Mouse (Mus musculus): Measurements from ENCODE around the gene AA986860. TPM values are rescaled to one million over a fixed set of nuclear protein-coding genes. Genes with fewer than 3 reads are reported as not detected.

Gene AA986860
- polyA plus RNA-seq, 1 experiment = 25.6 TPM

DNA sequence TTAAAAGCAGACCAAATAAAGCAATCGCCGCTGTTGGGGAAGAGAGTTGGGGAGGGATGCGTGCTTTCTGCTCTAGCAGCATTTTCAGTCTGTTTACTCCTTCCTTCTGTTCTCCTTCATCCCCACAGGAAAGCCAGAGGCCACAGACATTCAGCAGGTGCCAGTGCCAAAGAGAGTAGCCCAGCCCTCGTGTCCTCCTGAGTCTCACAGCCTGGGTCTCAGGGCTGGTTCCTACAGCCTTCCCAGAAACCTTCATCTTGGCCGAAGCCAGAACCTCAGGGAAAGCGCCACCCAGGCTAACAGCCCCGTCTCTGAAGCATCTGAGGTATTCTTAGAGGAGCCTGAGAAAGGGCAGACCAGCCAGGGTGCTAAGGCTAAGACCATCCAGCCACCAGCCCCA, 10.4 kb downstream of the AA986860 start:
- H3K4me1 ChIP-seq (ENCODE audit: control insufficient read depth, insufficient read depth, low read length) = peaks cover 8% of the 10 kb centered on the region
- no peak for DNase-seq
- TF ChIP-seq CTCF (IDR thresholded peaks at IDR 0.05; ENCODE audit: insufficient read depth, low read length) = no peak
- no peak for TF ChIP-seq POLR2A (IDR thresholded peaks at IDR 0.05; ENCODE audit: borderline replicate concordance, extremely low read depth, low read depth, low read length)
- no peak overlapping the region for H3K4me3 ChIP-seq (replicated peaks; ENCODE audit: extremely low read depth, low read depth, low read length)
- 95% methylated on average over 7 of the region's 7 CpGs for WGBS

DNA sequence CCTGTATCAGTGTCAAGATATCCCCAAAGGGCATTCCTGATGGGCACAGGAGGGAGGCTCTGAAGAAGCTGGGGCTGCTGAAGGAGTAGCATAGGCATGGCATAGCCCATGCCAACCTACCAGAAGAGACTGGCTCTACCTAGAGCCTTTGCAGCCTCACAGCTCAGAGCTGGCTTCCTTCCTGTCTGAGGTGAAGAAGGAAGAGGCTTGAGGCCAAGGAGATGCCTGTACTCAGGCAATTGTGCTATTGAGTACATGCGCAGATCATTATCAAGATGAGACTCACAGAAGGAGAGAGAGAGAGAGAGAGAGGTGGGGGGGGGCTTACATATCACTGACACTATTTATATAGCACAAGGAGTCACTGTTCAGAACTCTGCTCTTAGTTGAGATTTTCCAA, 12.0 kb downstream of the AA986860 start:
- 43% methylated on average over 1 of the region's 1 CpGs for WGBS
- no peak overlapping the region for H3K4me3 ChIP-seq (replicated peaks; ENCODE audit: extremely low read depth, low read depth, low read length)
- DNase-seq = no peak

DNA sequence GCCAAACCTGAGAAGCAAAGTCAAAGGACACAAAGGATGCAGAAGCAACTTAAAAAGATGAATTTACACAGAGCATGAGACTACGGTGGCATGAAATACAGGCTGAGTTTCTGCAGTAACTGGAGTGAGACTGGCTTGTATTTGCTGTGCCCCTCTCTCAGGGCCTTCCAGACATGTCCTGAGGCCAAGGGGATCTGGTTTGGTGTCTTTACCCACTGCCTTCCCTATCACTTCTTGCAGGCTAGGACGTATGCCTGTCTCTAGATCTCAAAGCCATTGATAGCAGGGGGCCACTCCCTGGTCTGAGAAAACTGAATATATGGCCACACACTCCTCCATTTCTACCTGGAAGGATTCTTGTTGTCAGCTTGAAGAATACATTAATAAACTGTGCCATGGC, 12.4 kb downstream of the AA986860 start:
- TF ChIP-seq POLR2A (IDR thresholded peaks at IDR 0.05; ENCODE audit: borderline replicate concordance, extremely low read depth, low read depth, low read length) (no peak), CTCF (IDR thresholded peaks at IDR 0.05; ENCODE audit: insufficient read depth, low read length) (no peak)
- WGBS = 64% methylated on average over 2 of the region's 2 CpGs
- H3K4me1 ChIP-seq (ENCODE audit: control insufficient read depth, insufficient read depth, low read length) = peaks cover 8% of the 10 kb centered on the region
- H3K4me3 ChIP-seq (replicated peaks; ENCODE audit: extremely low read depth, low read depth, low read length) = no peak overlapping the region
- no peak for DNase-seq

More for the DNA sequence above, 12.0 kb downstream of the AA986860 start:
- peaks cover 8% of the 10 kb centered on the region for H3K4me1 ChIP-seq (ENCODE audit: control insufficient read depth, insufficient read depth, low read length)
- TF ChIP-seq POLR2A (IDR thresholded peaks at IDR 0.05; ENCODE audit: borderline replicate concordance, extremely low read depth, low read depth, low read length) (no peak), CTCF (IDR thresholded peaks at IDR 0.05; ENCODE audit: insufficient read depth, low read length) (no peak)

DNA sequence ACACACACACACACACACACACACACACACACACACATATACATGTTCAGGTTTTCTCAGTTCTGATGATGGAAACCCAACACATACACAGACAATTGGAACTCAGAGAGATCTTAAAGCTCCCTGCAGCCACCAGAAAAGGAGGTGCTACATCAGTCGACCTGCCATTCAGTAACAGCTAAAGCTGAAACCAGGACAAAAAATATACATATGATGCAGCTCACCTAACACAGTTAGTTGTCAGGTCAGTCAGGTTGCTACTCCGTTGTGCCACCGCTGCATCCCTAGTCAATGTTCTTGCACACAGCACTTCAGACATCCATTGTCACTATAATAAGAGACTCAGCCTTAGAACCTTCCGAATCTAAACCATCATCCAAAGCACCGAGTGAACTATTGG, 13.2 kb downstream of the AA986860 start:
- Histone ChIP-seq H3K4me3 (replicated peaks; ENCODE audit: extremely low read depth, low read depth, low read length) (no peak overlapping the region), H3K4me1 (ENCODE audit: control insufficient read depth, insufficient read depth, low read length) (peaks cover 8% of the 10 kb centered on the region)
- no peak for DNase-seq
- 87% methylated on average over 5 of the region's 5 CpGs for WGBS
- TF ChIP-seq POLR2A (IDR thresholded peaks at IDR 0.05; ENCODE audit: borderline replicate concordance, extremely low read depth, low read depth, low read length) (no peak), CTCF (IDR thresholded peaks at IDR 0.05; ENCODE audit: insufficient read depth, low read length) (no peak)

DNA sequence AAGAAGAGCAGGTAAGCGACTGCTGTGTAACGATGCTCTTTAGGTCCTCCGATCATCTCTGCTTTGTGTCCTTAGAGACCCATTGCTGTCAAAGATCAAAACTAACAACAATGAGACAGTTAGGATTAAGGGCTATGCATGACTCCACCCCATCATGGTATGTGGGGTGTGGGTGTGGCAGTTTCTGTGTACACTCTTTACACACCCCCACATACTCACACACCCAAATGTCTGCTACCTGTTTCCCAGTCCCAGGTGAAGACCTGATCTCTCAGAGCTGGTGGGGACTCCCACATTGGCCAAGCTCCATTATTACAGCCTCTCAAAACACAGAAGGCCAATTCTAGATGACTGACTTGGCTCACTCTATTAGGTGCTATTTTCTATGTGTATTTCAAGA, 13.8 kb downstream of the AA986860 start:
- TF ChIP-seq CTCF (IDR thresholded peaks at IDR 0.05; ENCODE audit: insufficient read depth, low read length) (no peak), POLR2A (IDR thresholded peaks at IDR 0.05; ENCODE audit: borderline replicate concordance, extremely low read depth, low read depth, low read length) (no peak)
- Histone ChIP-seq H3K4me3 (replicated peaks; ENCODE audit: extremely low read depth, low read depth, low read length) (no peak overlapping the region), H3K4me1 (ENCODE audit: control insufficient read depth, insufficient read depth, low read length) (peaks cover 8% of the 10 kb centered on the region)
- whole genome bisulfite sequencing = 94% methylated on average over 3 of the region's 3 CpGs
- DNase-seq = no peak

DNA sequence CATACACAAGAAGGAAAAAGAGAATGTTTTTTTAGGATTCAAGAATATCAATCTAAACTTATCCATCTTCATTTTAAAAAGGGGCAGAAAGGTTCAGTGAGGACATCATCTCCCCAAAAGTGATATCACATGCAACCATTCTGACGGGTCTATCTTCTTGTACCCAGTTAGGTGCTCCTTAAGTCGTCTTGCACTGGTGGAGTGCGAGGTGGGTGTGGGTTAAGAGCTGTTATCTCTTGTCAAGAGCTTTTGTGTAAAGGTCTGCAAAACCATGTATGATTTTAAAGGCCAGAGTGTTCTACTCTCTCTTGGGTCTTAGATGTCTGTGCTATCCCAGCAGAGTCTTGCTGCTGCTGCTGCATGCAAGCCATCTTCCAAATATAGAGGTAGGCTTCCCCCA, 15.0 kb downstream of the AA986860 start:
- 76% methylated on average over 3 of the region's 3 CpGs for WGBS
- DNase-seq = no peak
- Histone ChIP-seq H3K4me1 (ENCODE audit: control insufficient read depth, insufficient read depth, low read length) (0 out of 2 replicates have a peak, but pooled peaks cover 4% of the 10 kb centered on the region), H3K4me3 (replicated peaks; ENCODE audit: extremely low read depth, low read depth, low read length) (no peak overlapping the region)
- TF ChIP-seq CTCF (IDR thresholded peaks at IDR 0.05; ENCODE audit: insufficient read depth, low read length) (no peak), POLR2A (IDR thresholded peaks at IDR 0.05; ENCODE audit: borderline replicate concordance, extremely low read depth, low read depth, low read length) (no peak)

DNA sequence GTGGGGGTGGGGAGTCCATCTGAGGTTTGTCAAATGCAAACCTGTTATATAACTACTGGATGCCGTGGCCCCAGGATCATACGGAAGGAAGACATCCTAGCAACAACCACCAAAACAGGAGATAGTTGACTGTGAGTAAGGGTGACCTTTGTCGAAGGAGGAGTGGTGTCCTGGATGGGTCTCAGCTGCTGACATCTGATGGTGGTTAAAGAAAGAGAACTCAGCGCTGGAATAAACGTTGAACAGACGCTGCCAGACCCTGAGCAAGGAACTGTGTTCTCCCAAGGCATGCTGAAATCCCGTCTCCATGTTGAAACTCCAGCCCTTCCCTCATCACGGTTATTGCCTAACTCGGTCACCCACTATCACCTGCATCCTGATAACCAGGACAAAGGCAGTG, 27.9 kb downstream of the AA986860 start:
- TF ChIP-seq CTCF (IDR thresholded peaks at IDR 0.05; ENCODE audit: insufficient read depth, low read length) = no peak
- TF ChIP-seq POLR2A (IDR thresholded peaks at IDR 0.05; ENCODE audit: borderline replicate concordance, extremely low read depth, low read depth, low read length) = no peak
- WGBS = 49% methylated on average over 9 of the region's 9 CpGs

DNA sequence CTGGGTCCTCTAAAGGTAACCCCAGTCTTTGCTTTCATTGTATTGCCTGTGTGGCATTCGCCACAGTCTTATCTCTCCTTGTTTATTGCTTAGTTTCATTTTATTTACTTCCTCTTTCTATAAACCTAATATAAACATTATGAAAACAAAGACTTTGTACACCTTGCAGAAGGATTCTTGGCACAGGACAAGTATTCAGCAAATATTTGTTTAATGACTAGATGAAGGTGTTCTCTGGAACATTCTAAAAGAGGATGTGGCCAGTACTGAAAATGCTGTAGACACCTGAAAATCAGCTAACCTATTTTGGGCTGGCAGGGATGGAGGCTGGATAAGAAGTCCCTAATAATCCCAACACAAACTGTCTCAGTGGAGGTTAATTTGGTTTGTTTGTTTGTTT, 29.8 kb downstream of the AA986860 start:
- no peak for DNase-seq
- no peak for TF ChIP-seq POLR2A (IDR thresholded peaks at IDR 0.05; ENCODE audit: borderline replicate concordance, extremely low read depth, low read depth, low read length)
- no peak for TF ChIP-seq CTCF (IDR thresholded peaks at IDR 0.05; ENCODE audit: insufficient read depth, low read length)
- WGBS = 43% methylated on average over 1 of the region's 1 CpGs

More for the DNA sequence above, 27.9 kb downstream of the AA986860 start:
- Histone ChIP-seq H3K4me1 (ENCODE audit: control insufficient read depth, insufficient read depth, low read length) (peaks cover 15% of the 10 kb centered on the region), H3K4me3 (replicated peaks; ENCODE audit: extremely low read depth, low read depth, low read length) (no peak overlapping the region)
- no peak for DNase-seq

DNA sequence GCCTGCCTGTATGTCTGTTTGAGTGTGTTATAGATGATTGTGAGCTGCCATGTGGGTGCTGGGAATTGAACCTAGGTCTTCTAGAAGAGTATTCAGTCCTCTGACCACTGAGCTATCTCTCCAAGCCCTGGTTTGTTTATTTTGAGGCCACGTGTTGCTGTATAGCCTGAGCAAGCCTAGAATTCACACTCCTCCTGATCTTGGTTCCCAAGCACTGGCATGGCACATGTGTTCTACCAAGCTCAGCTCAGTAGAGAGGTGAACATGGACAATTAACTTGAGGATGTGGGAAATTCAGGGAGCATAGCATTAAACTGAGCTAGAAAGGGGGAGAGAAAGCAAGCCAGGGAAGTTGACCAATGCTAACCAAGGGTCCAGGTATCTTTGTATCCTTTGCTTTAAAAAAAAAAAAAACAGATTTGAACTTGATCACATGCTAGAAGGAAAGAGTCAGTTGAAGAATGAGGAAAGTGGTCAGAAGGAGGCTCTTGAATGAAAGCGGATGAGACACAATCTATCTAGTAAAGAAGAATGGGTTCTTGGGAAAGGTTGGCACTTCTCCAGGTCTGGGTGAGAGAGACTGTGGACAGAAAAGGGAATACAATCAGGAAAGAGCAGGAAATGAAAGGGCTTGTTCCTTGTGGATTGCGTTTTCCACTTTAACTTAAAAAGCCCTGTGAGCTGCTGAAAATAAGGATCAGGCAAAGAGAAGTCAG, 30.4 kb downstream of the AA986860 start:
- H3K4me3 ChIP-seq (replicated peaks; ENCODE audit: extremely low read depth, low read depth, low read length) = no peak overlapping the region
- peaks cover 15% of the 10 kb centered on the region for H3K4me1 ChIP-seq (ENCODE audit: control insufficient read depth, insufficient read depth, low read length)
- TF ChIP-seq CTCF (IDR thresholded peaks at IDR 0.05; ENCODE audit: insufficient read depth, low read length) = no peak
- no peak for TF ChIP-seq POLR2A (IDR thresholded peaks at IDR 0.05; ENCODE audit: borderline replicate concordance, extremely low read depth, low read depth, low read length)
- no peak for DNase-seq
- WGBS = 36% methylated on average over 3 of the region's 3 CpGs

More for the DNA sequence above, 29.8 kb downstream of the AA986860 start:
- Histone ChIP-seq H3K4me1 (ENCODE audit: control insufficient read depth, insufficient read depth, low read length) (peaks cover 15% of the 10 kb centered on the region), H3K4me3 (replicated peaks; ENCODE audit: extremely low read depth, low read depth, low read length) (no peak overlapping the region)

DNA sequence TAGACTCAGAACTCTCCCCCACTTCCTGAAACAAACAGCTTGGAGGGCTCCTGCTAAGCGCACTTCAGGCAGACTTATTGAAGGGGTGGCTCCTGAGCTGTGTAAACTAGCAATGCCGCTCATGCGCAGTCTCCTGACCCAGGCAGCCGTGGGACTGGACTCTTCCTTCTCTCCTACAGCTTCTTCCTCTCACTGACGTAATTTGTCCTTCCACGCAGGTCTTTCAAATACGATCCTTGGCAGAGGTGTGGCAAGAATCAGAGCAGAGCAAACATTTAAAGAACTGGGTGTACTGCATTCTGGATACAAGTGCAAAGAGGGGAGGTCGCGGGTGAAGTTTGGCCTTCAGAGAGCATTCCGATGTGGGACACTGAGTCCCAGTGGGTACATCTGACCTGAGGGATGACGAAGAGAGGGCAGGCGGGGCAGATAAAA, 32.3 kb downstream of the AA986860 start:
- H3K4me3 ChIP-seq (replicated peaks; ENCODE audit: extremely low read depth, low read depth, low read length) = no peak overlapping the region
- WGBS = 68% methylated on average over 12 of the region's 12 CpGs
- peak; percentile 75 for DNase-seq
- no peak; the same call in 1 of the 2 replicates for TF ChIP-seq POLR2A (IDR thresholded peaks at IDR 0.05; ENCODE audit: borderline replicate concordance, extremely low read depth, low read depth, low read length)
- H3K4me1 ChIP-seq (ENCODE audit: control insufficient read depth, insufficient read depth, low read length) = peaks cover 15% of the 10 kb centered on the region
